Mouse (Mus musculus) hematopoietic stem cell, adult 5-6 weeks (primary cell): ENCODE data around the gene Hells. TPM values are rescaled to one million over a fixed set of nuclear protein-coding genes. Genes with fewer than 3 reads are reported as not detected.

ENCODE experiments used
- ATAC-seq, 2 experiments: fragments of 125-278 bp in 1 of 2; replicated peaks in 1 of 2; 2 replicates each; pipeline ENCODE4 v1.8.0; 2016 to 2017; ENCODE audit warnings: inconsistent platforms in 2 of 2, mild to moderate bottlenecking in 2 of 2, moderate number of reproducible peaks in 2 of 2, low read depth in 1 of 2, moderate TSS enrichment in 1 of 2; ENCODE audit not compliant: low FRiP score in 2 of 2, poor library complexity in 2 of 2, severe bottlenecking in 2 of 2, insufficient read depth in 1 of 2, low TSS enrichment in 1 of 2
- total RNA-seq: library from RNA; stranded (forward); fragments of 172-1452, 232-1000 nt; gene quantifications from 2 replicates; pipeline ENCODE4 v1.2.3, GENCODE M21; 2017

The Hells gene
- total RNA-seq, 1 experiment from 2014 or later, result 97.2 TPM

DNA sequence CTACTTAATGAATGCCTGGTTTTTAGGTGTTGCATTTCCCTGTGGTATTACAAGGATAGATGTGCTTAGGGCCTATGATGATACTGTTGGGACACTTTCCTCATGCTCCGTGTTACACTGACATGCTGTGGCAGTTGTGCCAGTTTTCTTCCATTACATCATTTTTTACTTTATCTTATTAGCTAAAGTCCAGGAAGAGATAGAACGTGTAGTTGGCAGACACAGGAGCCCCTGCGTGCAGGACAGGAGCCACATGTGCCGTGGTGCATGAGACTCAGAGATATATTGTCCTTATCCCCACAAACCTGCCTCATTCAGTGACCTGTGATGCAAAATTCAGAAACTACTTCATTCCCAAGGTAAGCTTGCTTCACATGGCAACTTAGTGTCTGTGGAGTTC lies 67.5 kb downstream of the Hells start:
- ATAC-seq, result no peak

DNA sequence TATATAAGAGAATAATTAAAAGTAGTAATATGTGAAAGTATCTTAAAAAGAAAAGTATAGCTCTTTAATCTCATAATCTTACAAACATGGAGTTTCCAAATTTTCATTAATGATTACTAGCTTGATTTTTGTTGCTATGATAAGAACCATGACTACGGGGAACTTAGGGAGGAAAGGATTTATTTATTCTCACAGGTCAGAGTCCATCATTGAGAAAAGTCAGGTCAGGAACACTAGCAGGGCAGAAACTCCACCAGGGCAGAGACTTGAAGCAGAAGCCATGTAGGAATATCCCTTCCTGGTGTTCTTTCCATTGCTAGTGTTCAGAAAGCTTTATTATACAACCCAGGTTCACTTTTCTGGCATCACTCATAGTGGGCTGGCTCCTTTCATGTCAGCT lies 68.0 kb downstream of the Hells start:
- ATAC-seq, result no peak

DNA sequence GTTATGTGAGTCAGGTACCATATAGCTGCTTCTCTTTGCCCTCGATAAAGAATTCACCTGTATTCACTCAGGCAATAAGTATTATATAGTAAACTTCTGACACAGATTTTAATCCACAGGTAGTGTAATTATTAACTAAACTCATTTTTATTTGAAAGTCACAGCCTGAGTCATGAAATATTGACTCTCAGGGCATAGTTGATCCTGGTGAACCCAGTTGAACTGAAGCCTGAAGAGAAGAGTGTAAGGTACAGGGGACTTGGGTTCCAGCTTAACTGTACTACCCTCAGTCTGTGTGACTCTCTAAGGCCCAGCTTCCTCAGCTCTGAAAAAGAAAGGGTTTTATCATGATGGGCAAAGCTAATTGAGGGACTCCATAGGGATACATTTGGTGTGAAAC lies 74.4 kb downstream of the Hells start:
- ATAC-seq, result no peak

- ATAC-seq, result no peak
Observed at GRCm38 (mm10) chr19:39006715-39007114, 76.0 kb downstream of the Hells start, which contains the start of gene Cyp2c55. TSS of gene Cyp2c55 (plus strand) at chr19:39007019.

Other genes with a start within 250 kb of the Hells start
- gene Noc3l, start 111.7 kb upstream of the Hells start, total RNA-seq, result 35.5 and 50.2 TPM in 2 replicates
- gene Tbc1d12, start 94.3 kb upstream of the Hells start, total RNA-seq, result 7.6 and 8.2 TPM in 2 replicates
- not detected in 2 replicates for gene Cyp2c55, start 76.1 kb downstream of the Hells start, total RNA-seq
- gene Cyp2c65, start 130.1 kb downstream of the Hells start, total RNA-seq, result not detected in 2 replicates
- not detected in 2 replicates for gene Cyp2c66, start 183.0 kb downstream of the Hells start, total RNA-seq